Mouse (Mus musculus): ENCODE measurements at regions not wholly inside any gene's neighbourhood (a gene's known extent, or its start where the extent isn't known, plus 50 kb on each side); places are given as distances from the start of the nearest gene placed in this dataset.

DNA sequence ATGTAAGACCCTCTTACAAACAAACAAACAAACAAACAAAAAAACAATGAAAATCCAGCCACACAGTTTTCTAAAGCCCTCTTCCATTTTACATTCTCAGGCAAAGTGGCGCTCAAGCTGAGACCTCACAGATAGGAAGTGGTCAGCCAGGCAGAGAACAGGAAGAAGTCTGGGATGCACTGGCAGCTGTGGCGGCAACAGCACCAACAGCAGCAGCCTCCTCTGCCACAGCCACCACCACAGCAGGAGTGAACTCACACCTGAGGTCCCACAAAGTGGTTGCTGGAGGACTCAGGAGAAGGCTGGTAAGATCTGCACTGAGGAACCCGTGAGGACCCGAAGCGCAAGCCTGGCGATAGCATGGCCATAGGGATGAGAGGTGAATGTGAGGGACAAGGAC lies 156.3 kb downstream of the Grm4 start:
- DNase-seq (ENCODE audit: low spot score) = no peak
- intact Hi-C loops (cut with DNase I) = no loop called here

- no peak for DNase-seq (ENCODE audit: low spot score)
- intact Hi-C loops (cut with DNase I) = no loop called here
Observed at GRCm38 (mm10) chr17:27364338-27364737, 156.9 kb downstream of the Grm4 start.

- DNase-seq (ENCODE audit: low spot score) = no peak
- intact Hi-C loops (cut with DNase I) = no loop called here
Observed at GRCm38 (mm10) chr17:27363911-27364310, 157.3 kb downstream of the Grm4 start.

- intact Hi-C loops (cut with DNase I) = no loop called here
- DNase-seq (ENCODE audit: low spot score) = no peak
Observed at GRCm38 (mm10) chr17:27362221-27362620, 158.0 kb upstream of the Lemd2 start.

DNA sequence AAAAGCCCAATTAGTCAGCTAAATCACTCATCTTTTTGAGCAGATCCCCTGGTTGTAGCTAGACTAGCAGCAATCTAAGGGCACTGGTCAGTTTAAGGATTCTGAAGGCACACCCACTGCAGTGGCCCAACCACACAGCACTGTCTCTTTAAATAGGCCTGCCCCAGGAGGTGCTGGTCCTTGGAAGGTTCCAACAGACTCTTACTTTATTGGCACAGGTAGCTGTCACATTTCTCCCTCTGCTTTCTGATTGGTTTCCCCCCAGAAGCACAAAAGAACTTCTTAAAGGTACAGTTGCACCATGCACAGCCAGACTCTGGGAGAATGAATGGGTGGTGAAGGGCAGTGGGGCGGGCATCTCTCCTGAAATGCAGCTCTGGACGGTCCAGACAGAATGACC lies 157.1 kb upstream of the Lemd2 start:
- intact Hi-C loops (cut with DNase I) = no loop called here
- no peak for DNase-seq (ENCODE audit: low spot score)

GRCm38 (mm10) chr17:27356862-27357261 lies 152.6 kb upstream of the Lemd2 start:
- no peak for DNase-seq (ENCODE audit: low spot score)
- intact Hi-C loops (cut with DNase I) = no loop called here

- intact Hi-C loops (cut with DNase I) = no loop called here
- no peak for DNase-seq (ENCODE audit: low spot score)
Observed at GRCm38 (mm10) chr17:27355717-27356116, 151.4 kb upstream of the Lemd2 start.

DNA sequence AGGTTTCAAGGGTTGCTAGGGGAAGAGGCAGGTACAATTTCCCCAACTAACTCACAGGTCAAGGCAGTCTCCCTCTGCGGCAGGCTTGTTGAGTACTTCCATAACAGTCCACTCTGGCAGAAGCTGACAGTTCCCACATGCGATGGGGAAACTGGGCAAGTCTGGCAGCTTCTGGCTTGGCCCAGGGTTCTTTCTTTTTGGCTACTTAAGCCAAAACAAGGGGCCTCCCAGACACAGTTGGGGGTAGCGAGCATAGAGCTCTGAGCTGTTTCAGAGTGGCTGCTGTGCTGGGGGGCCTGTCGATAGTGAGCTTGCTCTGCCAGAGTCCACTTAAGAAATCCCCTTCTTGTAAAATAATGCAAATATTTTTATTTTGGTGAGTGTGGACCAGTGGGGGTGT lies 150.8 kb upstream of the Lemd2 start:
- intact Hi-C loops (cut with DNase I) = no loop called here
- DNase-seq (ENCODE audit: low spot score) = no peak

DNA sequence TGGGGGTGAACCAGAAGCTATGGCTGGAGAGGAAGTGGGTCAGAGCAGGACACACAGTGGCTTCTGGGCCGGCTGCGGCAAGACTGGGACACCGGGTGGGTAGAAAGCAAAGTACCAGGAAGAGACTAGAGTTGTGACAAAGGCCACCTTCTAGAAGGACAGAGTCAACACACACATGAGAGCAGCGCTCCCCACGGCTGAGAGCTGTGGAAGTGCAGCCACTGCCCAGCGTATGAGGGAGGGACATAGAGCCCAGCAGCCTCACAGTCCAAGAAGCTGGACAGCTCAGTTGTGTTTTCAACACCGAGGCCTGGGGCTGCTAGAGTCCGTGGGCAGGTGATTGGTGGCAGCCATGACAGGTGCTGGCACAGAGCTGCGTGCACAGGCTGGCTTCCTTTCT lies 145.6 kb upstream of the Lemd2 start:
- intact Hi-C loops (cut with DNase I) = no loop called here
- no peak for DNase-seq (ENCODE audit: low spot score)

DNA sequence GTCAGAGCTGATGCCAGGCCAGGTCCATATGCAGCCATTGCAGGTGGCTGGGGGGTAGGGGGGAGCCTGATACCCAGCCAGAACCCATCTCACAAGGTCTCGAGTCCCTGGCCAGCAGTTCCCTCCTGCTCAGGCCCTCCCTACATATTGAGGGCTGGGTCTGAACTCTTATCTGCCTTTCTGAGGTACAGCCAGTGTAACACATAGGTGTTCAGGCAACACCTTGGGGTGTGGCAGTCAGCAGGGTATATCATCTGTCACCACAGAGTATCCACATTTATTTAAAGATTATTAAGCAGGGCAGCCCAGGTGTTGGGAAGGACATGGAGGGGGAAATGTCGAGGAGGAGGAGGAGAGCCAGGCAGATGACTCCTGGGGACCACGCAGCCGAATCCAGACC lies 145.2 kb upstream of the Lemd2 start:
- no peak for DNase-seq (ENCODE audit: low spot score)
- intact Hi-C loops (cut with DNase I) = no loop called here

- intact Hi-C loops (cut with DNase I) = no loop called here
- no peak for DNase-seq (ENCODE audit: low spot score)
Observed at GRCm38 (mm10) chr17:27341952-27342890, 138.0 kb upstream of the Lemd2 start.

DNA sequence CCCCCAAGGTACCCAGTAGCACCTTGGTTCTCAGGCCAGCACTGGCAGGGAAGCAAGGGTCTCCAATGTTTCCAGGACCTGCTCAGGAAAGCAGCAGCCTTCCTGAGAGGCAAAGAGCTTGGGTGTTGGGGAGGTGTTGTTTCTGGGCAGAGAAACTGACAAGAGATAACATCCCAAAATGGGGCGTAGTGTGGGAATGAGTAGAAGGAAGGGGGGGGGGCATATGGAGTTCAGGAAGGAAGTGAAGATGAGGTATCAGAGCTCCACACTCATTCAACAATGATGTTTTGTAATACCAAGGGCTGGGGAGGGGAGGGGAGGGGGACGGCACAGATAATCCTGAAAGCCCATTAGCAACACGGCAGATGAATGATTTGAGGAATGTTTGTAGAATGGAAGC lies 135.6 kb upstream of the Lemd2 start:
- intact Hi-C loops (cut with DNase I) = no loop called here
- DNase-seq (ENCODE audit: low spot score) = no peak

- DNase-seq (ENCODE audit: low spot score) = no peak
- intact Hi-C loops (cut with DNase I) = no loop called here
Observed at GRCm38 (mm10) chr17:27339261-27339660, 135.0 kb upstream of the Lemd2 start.

DNA sequence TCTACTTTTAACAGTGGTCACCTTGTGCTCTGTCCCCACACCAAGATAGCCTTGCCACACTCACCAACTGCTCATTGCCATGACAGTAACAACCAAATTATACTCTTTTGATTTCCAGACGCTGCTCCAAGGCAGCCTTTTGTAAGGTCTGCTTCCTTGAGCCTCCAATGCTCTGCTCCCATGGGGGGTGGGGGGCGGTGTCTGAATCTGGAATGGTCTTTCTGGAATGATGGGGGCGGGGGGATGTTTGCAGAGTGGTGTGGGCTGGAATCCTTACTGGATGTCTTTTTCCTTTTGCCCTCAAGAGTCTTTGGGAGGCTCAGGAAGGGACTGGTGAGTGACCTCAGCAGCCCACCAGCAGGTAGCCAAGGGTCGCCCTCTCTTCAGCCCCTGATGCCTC lies 131.4 kb upstream of the Lemd2 start:
- intact Hi-C loops (cut with DNase I) = no loop called here
- DNase-seq (ENCODE audit: low spot score) = no peak

DNA sequence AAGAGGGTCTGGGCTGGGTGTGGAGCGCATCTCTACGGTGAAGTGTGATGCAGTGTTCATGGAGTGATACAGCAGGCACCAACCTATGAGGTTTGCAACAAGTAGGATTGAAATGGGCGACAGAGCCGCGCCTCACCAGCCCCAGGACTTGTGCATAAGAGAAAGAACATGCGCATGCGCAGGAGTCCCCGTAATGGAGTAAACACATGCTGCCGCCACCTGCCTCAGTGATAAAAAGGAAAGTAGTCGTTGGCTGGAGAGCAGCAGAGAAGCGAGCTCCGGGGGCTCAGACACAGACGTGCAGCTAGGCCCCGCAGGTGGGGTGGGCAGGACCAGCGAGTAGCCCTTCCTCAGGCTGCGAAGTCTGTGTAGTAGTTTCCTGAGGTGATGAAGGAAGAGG lies 129.3 kb upstream of the Lemd2 start:
- DNase-seq (ENCODE audit: low spot score) = no peak
- intact Hi-C loops (cut with DNase I) = no loop called here

GRCm38 (mm10) chr17:27333141-27333540 lies 128.9 kb upstream of the Lemd2 start:
- intact Hi-C loops (cut with DNase I) = no loop called here

DNA sequence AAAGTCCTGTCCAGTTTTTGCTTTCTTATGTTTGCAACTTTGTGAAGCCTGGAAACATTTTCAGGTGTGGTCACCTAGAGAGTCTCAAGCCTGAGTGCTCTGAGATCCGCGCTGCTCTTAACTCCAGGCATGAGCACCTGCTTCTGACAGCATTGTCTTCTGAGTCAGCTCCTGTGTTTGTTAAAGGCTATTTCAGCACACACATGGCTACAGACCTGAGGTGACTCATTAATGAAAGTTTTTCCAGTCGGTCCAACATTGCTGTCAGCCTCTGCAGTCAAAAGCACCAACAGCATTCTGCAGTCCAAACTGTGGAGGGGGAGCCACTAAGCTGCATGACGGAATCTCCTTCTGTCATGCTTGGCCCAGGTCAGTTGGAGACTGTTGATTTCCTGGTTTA lies 127.8 kb upstream of the Lemd2 start:
- DNase-seq (ENCODE audit: low spot score) = no peak
- intact Hi-C loops (cut with DNase I) = no loop called here

More at GRCm38 (mm10) chr17:27333141-27333540, 128.9 kb upstream of the Lemd2 start:
- DNase-seq (ENCODE audit: low spot score) = no peak

DNA sequence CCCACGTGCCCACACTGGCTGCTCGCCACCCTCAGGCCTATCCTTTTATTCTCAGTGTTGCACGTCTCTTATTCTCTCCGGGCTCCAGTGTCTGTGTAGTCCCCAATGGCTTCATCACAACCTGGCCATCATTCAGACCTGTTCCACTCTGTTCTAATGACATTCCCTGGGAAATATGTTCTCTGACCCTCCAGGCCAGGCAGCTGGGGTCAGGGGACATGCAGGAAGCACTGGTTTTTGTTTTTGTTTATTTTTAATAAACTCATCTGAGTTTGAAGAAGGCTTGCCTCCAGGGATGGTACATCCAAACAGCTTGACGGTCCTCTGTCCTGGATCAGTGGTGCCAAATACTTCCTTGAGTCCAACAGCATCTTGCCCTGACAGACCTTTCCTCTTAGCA lies 127.4 kb upstream of the Lemd2 start:
- no peak for DNase-seq (ENCODE audit: low spot score)
- intact Hi-C loops (cut with DNase I) = no loop called here

DNA sequence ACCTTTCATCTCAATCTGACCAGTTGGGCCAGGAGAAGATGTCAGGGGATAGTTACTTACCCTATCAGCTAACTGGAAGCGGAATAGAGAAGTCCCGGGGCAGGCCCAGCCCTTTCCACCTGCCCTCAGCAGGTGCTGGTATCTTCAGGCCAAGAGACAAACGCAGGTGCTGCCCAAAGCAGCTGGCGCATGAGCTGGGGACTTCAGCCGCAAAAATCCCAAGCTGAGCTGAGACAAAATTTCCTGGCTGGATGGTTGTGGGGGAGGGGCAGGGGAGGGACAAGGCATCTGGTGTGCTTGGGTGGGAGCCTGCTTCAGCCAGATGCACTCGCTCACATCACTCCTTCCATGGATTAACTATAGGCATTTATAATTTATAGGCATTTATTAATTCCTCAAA lies 125.5 kb upstream of the Lemd2 start:
- intact Hi-C loops (cut with DNase I) = no loop called here

GRCm38 (mm10) chr17:27329183-27329582 lies 124.9 kb upstream of the Lemd2 start:
- DNase-seq (ENCODE audit: low spot score) = no peak
- intact Hi-C loops (cut with DNase I) = no loop called here

More for the DNA sequence above, 125.5 kb upstream of the Lemd2 start:
- DNase-seq (ENCODE audit: low spot score) = no peak

- intact Hi-C loops (cut with DNase I) = no loop called here
Observed at GRCm38 (mm10) chr17:27325002-27325460, 120.8 kb upstream of the Lemd2 start.

GRCm38 (mm10) chr17:27323513-27323912 lies 119.2 kb upstream of the Lemd2 start:
- no peak for DNase-seq (ENCODE audit: low spot score)

More at GRCm38 (mm10) chr17:27325002-27325460, 120.8 kb upstream of the Lemd2 start:
- no peak for DNase-seq (ENCODE audit: low spot score)

More at GRCm38 (mm10) chr17:27323513-27323912, 119.2 kb upstream of the Lemd2 start:
- intact Hi-C loops (cut with DNase I) = no loop called here

Measured in heart, postnatal 25 days (tissue).